Mouse (Mus musculus) myocyte (in vitro differentiated cells): Measurements from ENCODE around the gene Lyrm1. TPM values are rescaled to one million over a fixed set of nuclear protein-coding genes. Genes with fewer than 3 reads are reported as not detected.

Source experiments
- H3K27me3 ChIP-seq: one replicate; pipeline ENCODE4 v1.6.1; 2011; ENCODE audit not compliant: control insufficient read depth, insufficient read depth, insufficient read length
- H3K36me3 ChIP-seq: one replicate; pipeline ENCODE4 v1.6.1; 2011; ENCODE audit not compliant: control insufficient read depth, insufficient read depth
- H3K4me2 ChIP-seq: one replicate; pipeline ENCODE4 v1.6.1; 2011; ENCODE audit warnings: low read depth, control low read depth
- H3K4me3 ChIP-seq: one replicate; pipeline ENCODE4 v1.5.1; 2011; ENCODE audit warnings: mild to moderate bottlenecking, control low read depth, moderate library complexity
- H3K79me2 ChIP-seq: one replicate; pipeline ENCODE4 v1.6.1; 2011; ENCODE audit not compliant: control insufficient read depth, insufficient read depth
- H3ac ChIP-seq: one replicate; pipeline ENCODE4 v1.6.1; 2011; ENCODE audit not compliant: control insufficient read depth, insufficient read length
- CEBPB ChIP-seq: IDR thresholded peaks from 2 replicates; pipeline ENCODE4 v1.6.1; 2011; ENCODE audit warnings: mild to moderate bottlenecking, moderate library complexity; ENCODE audit not compliant: poor library complexity, insufficient read depth, severe bottlenecking
- E2F4 ChIP-seq: IDR thresholded peaks from one replicate; pipeline ENCODE4 v1.6.1; 2011; ENCODE audit warnings: mild to moderate bottlenecking, control low read depth, moderate library complexity; ENCODE audit not compliant: insufficient read depth
- MAX ChIP-seq: IDR thresholded peaks from one replicate; pipeline ENCODE4 v1.6.1; 2011; ENCODE audit warnings: low read depth, mild to moderate bottlenecking, control low read depth
- MYOD1 ChIP-seq, 3 experiments: IDR thresholded peaks; one replicate each; pipeline ENCODE4 v1.6.1; 2011; ENCODE audit warnings: control low read depth in 2 of 3, low read depth in 2 of 3, mild to moderate bottlenecking in 2 of 3, moderate library complexity in 1 of 3; ENCODE audit not compliant: insufficient read length in 2 of 3, control insufficient read depth in 1 of 3
- MYOG ChIP-seq, 3 experiments: IDR thresholded peaks; one replicate each; pipeline ENCODE4 v1.6.1; 2011; ENCODE audit warnings: control low read depth in 2 of 3, low read depth in 2 of 3, mild to moderate bottlenecking in 2 of 3; ENCODE audit not compliant: insufficient read length in 2 of 3, control insufficient read depth in 1 of 3, insufficient read depth in 1 of 3
- POLR2A ChIP-seq: IDR thresholded peaks from one replicate; pipeline ENCODE4 v1.6.1; 2011; ENCODE audit warnings: low read depth, mild to moderate bottlenecking, control low read depth, moderate library complexity; ENCODE audit not compliant: insufficient read length
- POLR2AphosphoS2 ChIP-seq: IDR thresholded peaks from one replicate; pipeline ENCODE4 v1.6.1; 2011; ENCODE audit warnings: low read depth, control low read depth; ENCODE audit not compliant: insufficient read length
- REST ChIP-seq: IDR thresholded peaks from one replicate; pipeline ENCODE4 v1.6.1; 2011; ENCODE audit warnings: mild to moderate bottlenecking, control low read depth, moderate library complexity; ENCODE audit not compliant: insufficient read depth, insufficient read length
- SRF ChIP-seq: IDR thresholded peaks from one replicate; pipeline ENCODE4 v1.6.1; 2011; ENCODE audit warnings: low read depth; ENCODE audit not compliant: control insufficient read depth, insufficient read length
- TCF12 ChIP-seq: IDR thresholded peaks from one replicate; pipeline ENCODE4 v1.6.1; 2011; ENCODE audit warnings: mild to moderate bottlenecking, control low read depth; ENCODE audit not compliant: poor library complexity, insufficient read depth, severe bottlenecking
- TCF3 ChIP-seq: IDR thresholded peaks from one replicate; pipeline ENCODE4 v1.6.1; 2011; ENCODE audit warnings: low read depth, control low read depth; ENCODE audit not compliant: insufficient read length
- USF1 ChIP-seq: IDR thresholded peaks from one replicate; pipeline ENCODE4 v1.6.1; 2011; ENCODE audit warnings: low read depth, mild to moderate bottlenecking, control low read depth, moderate library complexity
- polyA plus RNA-seq: library from polyadenylated mRNA; unstranded; fragments of >200 nt; fragmentation: generic; extraction: Trizol; gene quantifications from one replicate; pipeline ENCODE4 v1.2.1, GENCODE M21; 2012; ENCODE audit warnings: missing spikeins

The Lyrm1 gene
- polyA plus RNA-seq, 1 experiment, result 5.2 TPM

DNA sequence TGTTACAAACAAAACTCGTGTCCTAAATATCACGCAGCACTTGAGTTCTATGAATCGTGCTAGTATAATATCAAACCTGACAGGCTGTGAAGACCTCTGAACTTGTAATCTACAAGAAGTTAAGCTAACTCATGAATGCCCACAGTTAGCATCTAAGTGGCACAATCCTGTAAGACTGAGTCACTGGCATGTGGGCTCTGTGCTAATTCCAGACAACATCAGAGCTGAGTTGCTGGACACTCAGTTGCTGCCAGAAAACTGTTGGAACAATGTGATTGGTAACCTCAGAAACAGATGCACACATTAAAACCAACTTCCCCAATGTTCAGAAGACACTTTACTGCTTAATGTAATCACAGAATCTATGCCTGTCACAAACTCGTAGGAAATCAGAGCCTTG is 7.8 kb upstream of the Lyrm1 start:
- H3K4me2 ChIP-seq, result peak overlapping the region; percentile 39
- H3K27me3 ChIP-seq, result no peaks in the 10 kb centered on the region
- H3K36me3 ChIP-seq, result no peaks in the 10 kb centered on the region

GRCm38 (mm10) chr7:119892198-119892597 is 3.5 kb upstream of the Lyrm1 start:
- TF ChIP-seq CEBPB (no peak), REST (no peak), POLR2AphosphoS2 (no peak), USF1 (no peak), POLR2A (no peak), MAX (no peak), SRF (no peak), E2F4 (no peak), MYOD1 (IDR thresholded peaks at IDR 0.05; ENCODE audit: control insufficient read depth in 1 of 3, insufficient read length in 2 of 3, low read depth in 2 of 3) (no peak), TCF3 (no peak), TCF12 (no peak), MYOG (IDR thresholded peaks at IDR 0.05; ENCODE audit: control insufficient read depth in 1 of 3, insufficient read depth in 1 of 3, insufficient read length in 2 of 3, low read depth in 2 of 3) (no peak)
- no peaks in the 10 kb centered on the region for H3K27me3 ChIP-seq
- H3K36me3 ChIP-seq, result no peaks in the 10 kb centered on the region
- no peak overlapping the region for H3K4me3 ChIP-seq
- H3ac ChIP-seq, result no peak overlapping the region
- H3K4me2 ChIP-seq, result no peak overlapping the region
- H3K79me2 ChIP-seq, result peaks cover 69% of the 10 kb centered on the region

More for the DNA sequence above, 7.8 kb upstream of the Lyrm1 start:
- TF ChIP-seq MYOG (IDR thresholded peaks at IDR 0.05; ENCODE audit: control insufficient read depth in 1 of 3, insufficient read depth in 1 of 3, insufficient read length in 2 of 3, low read depth in 2 of 3) (peak in 2 of 3 experiments; percentile 11 to 25), REST (no peak), MYOD1 (IDR thresholded peaks at IDR 0.05; ENCODE audit: control insufficient read depth in 1 of 3, insufficient read length in 2 of 3, low read depth in 2 of 3) (peak in 2 of 3 experiments; percentile 13 to 33)
- H3K4me3 ChIP-seq, result no peak overlapping the region
- no peak overlapping the region for H3ac ChIP-seq
- peaks cover 80% of the 10 kb centered on the region for H3K79me2 ChIP-seq

GRCm38 (mm10) chr7:119892742-119893141 is 2.9 kb upstream of the Lyrm1 start:
- Histone ChIP-seq H3K27me3 (no peaks in the 10 kb centered on the region), H3K4me2 (no peak overlapping the region), H3ac (no peak overlapping the region), H3K4me3 (no peak overlapping the region), H3K36me3 (no peaks in the 10 kb centered on the region), H3K79me2 (peaks cover 66% of the 10 kb centered on the region)
- TF ChIP-seq CEBPB (0 out of 2 replicates have a peak, but pooled peaks have one; percentile 10), POLR2AphosphoS2 (no peak)

DNA sequence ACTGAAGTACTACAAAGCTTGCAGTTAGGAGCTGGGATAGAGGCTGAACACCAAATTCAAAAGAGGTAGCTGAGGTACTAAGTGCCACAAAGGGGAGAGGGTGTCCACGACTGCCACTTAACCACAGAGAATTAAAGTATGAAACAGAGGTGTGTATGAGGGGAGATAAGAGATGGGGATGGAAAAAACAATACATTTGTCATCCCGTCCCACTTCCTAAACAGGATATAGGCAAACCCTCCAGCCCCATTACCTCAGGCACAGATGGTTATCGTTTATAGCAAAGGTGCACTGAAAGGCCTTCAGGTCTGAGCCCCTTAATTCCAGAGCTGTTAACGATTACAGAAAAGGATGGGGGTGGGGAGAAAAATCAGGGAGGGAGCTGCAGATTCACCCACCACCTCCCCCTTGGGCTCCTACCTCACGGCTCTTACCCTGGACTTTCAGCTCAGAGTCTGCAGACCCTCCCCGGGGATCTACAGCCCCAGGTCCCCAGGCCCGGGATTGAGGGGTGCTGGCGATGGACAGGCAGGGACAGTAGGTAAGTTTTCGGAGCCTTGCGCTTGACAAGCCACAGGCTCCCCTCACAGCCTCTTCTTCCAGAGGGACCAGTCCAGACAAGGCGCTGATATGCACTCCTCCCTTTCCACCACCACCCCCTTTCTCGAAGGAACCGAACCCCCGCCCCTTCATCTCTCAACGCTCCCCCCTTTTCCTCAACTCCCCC is 680 bp upstream of the Lyrm1 start:
- H3K36me3 ChIP-seq, result no peaks in the 10 kb centered on the region

GRCm38 (mm10) chr7:119897521-119898109 is 2.0 kb downstream of the Lyrm1 start:
- Histone ChIP-seq H3K79me2 (peaks cover 27% of the 10 kb centered on the region), H3K36me3 (no peaks in the 10 kb centered on the region), H3K27me3 (no peaks in the 10 kb centered on the region), H3K4me2 (no peak overlapping the region), H3ac (no peak overlapping the region), H3K4me3 (no peak overlapping the region)
- no peak for TF ChIP-seq POLR2AphosphoS2
- TF ChIP-seq MAX, result no peak
- no peak for TF ChIP-seq MYOD1 (IDR thresholded peaks at IDR 0.05; ENCODE audit: control insufficient read depth in 1 of 3, insufficient read length in 2 of 3, low read depth in 2 of 3)

More for the DNA sequence above, 680 bp upstream of the Lyrm1 start:
- Histone ChIP-seq H3K4me2 (peak overlapping the region; percentile 89), H3ac (peak overlapping the region; percentile 77), H3K79me2 (peaks cover 52% of the 10 kb centered on the region), H3K4me3 (peak overlapping the region; percentile 84), H3K27me3 (no peaks in the 10 kb centered on the region)
- TF ChIP-seq POLR2AphosphoS2 (no peak), MAX (no peak), CEBPB (no peak), TCF12 (no peak), USF1 (no peak), REST (no peak), MYOD1 (IDR thresholded peaks at IDR 0.05; ENCODE audit: control insufficient read depth in 1 of 3, insufficient read length in 2 of 3, low read depth in 2 of 3) (no peak)
